Mouse (Mus musculus): ENCODE measurements around the gene Gm26897. TPM values are rescaled to one million over a fixed set of nuclear protein-coding genes. Genes with fewer than 3 reads are reported as not detected.

Gene Gm26897
- polyA plus RNA-seq, 1 experiment = not detected

- no peak for TF ChIP-seq EP300 (IDR thresholded peaks at IDR 0.05; ENCODE audit: insufficient read depth, low read depth, low read length)
- no peak for TF ChIP-seq POLR2A (IDR thresholded peaks at IDR 0.05; ENCODE audit: insufficient read depth, low read length)
- TF ChIP-seq CTCF (IDR thresholded peaks at IDR 0.05; ENCODE audit: low read depth, low read length) = no peak
- Histone ChIP-seq H3K9ac (ENCODE audit: low read depth, poor library complexity, severe bottlenecking) (no peak overlapping the region), H3K4me1 (ENCODE audit: control insufficient read depth, insufficient read depth, low read length) (peaks cover 2% of the 10 kb centered on the region), H3K27ac (ENCODE audit: insufficient read depth, low read length) (no peak overlapping the region), H3K4me3 (ENCODE audit: low read depth, low read length) (no peak overlapping the region), H3K36me3 (ENCODE audit: control insufficient read depth, insufficient read depth, low read length, poor library complexity, severe bottlenecking) (no peaks in the 10 kb centered on the region), H3K9me3 (replicated peaks; ENCODE audit: control insufficient read depth, insufficient read depth, low read length, poor library complexity, severe bottlenecking) (no peaks in the 10 kb centered on the region), H3K27me3 (ENCODE audit: control insufficient read depth, insufficient read depth, low read length, poor library complexity, severe bottlenecking) (no peaks in the 10 kb centered on the region)
Observed at GRCm38 (mm10) chr5:111740384-111741275, 6.9 kb downstream of the Gm26897 start.

GRCm38 (mm10) chr5:111741352-111741751, 7.6 kb downstream of the Gm26897 start:
- Histone ChIP-seq H3K27ac (ENCODE audit: insufficient read depth, low read length) (no peak overlapping the region), H3K9ac (ENCODE audit: low read depth, poor library complexity, severe bottlenecking) (no peak overlapping the region), H3K9me3 (replicated peaks; ENCODE audit: control insufficient read depth, insufficient read depth, low read length, poor library complexity, severe bottlenecking) (no peaks in the 10 kb centered on the region), H3K4me1 (ENCODE audit: control insufficient read depth, insufficient read depth, low read length) (peaks cover 2% of the 10 kb centered on the region), H3K27me3 (ENCODE audit: control insufficient read depth, insufficient read depth, low read length, poor library complexity, severe bottlenecking) (no peaks in the 10 kb centered on the region), H3K36me3 (ENCODE audit: control insufficient read depth, insufficient read depth, low read length, poor library complexity, severe bottlenecking) (no peaks in the 10 kb centered on the region), H3K4me3 (ENCODE audit: low read depth, low read length) (no peak overlapping the region)
- TF ChIP-seq EP300 (IDR thresholded peaks at IDR 0.05; ENCODE audit: insufficient read depth, low read depth, low read length) (no peak), CTCF (IDR thresholded peaks at IDR 0.05; ENCODE audit: low read depth, low read length) (no peak), POLR2A (IDR thresholded peaks at IDR 0.05; ENCODE audit: insufficient read depth, low read length) (no peak)

- Histone ChIP-seq H3K4me1 (ENCODE audit: control insufficient read depth, insufficient read depth, low read length) (peaks cover 2% of the 10 kb centered on the region), H3K9me3 (replicated peaks; ENCODE audit: control insufficient read depth, insufficient read depth, low read length, poor library complexity, severe bottlenecking) (no peaks in the 10 kb centered on the region), H3K27ac (ENCODE audit: insufficient read depth, low read length) (no peak overlapping the region), H3K27me3 (ENCODE audit: control insufficient read depth, insufficient read depth, low read length, poor library complexity, severe bottlenecking) (no peaks in the 10 kb centered on the region), H3K36me3 (ENCODE audit: control insufficient read depth, insufficient read depth, low read length, poor library complexity, severe bottlenecking) (no peaks in the 10 kb centered on the region), H3K9ac (ENCODE audit: low read depth, poor library complexity, severe bottlenecking) (no peak overlapping the region), H3K4me3 (ENCODE audit: low read depth, low read length) (no peak overlapping the region)
- no peak for TF ChIP-seq EP300 (IDR thresholded peaks at IDR 0.05; ENCODE audit: insufficient read depth, low read depth, low read length)
- no peak for TF ChIP-seq POLR2A (IDR thresholded peaks at IDR 0.05; ENCODE audit: insufficient read depth, low read length)
- no peak for TF ChIP-seq CTCF (IDR thresholded peaks at IDR 0.05; ENCODE audit: low read depth, low read length)
Observed at GRCm38 (mm10) chr5:111742290-111742898, 8.7 kb downstream of the Gm26897 start.

GRCm38 (mm10) chr5:111749599-111749998, 15.9 kb downstream of the Gm26897 start:
- Histone ChIP-seq H3K27ac (ENCODE audit: insufficient read depth, low read length) (no peak overlapping the region), H3K4me3 (ENCODE audit: low read depth, low read length) (no peak overlapping the region), H3K9me3 (replicated peaks; ENCODE audit: control insufficient read depth, insufficient read depth, low read length, poor library complexity, severe bottlenecking) (no peaks in the 10 kb centered on the region), H3K36me3 (ENCODE audit: control insufficient read depth, insufficient read depth, low read length, poor library complexity, severe bottlenecking) (no peaks in the 10 kb centered on the region), H3K9ac (ENCODE audit: low read depth, poor library complexity, severe bottlenecking) (no peak overlapping the region), H3K27me3 (ENCODE audit: control insufficient read depth, insufficient read depth, low read length, poor library complexity, severe bottlenecking) (no peaks in the 10 kb centered on the region), H3K4me1 (ENCODE audit: control insufficient read depth, insufficient read depth, low read length) (no peaks in the 10 kb centered on the region)
- TF ChIP-seq EP300 (IDR thresholded peaks at IDR 0.05; ENCODE audit: insufficient read depth, low read depth, low read length) = no peak
- TF ChIP-seq CTCF (IDR thresholded peaks at IDR 0.05; ENCODE audit: low read depth, low read length) = no peak
- TF ChIP-seq POLR2A (IDR thresholded peaks at IDR 0.05; ENCODE audit: insufficient read depth, low read length) = no peak

- H3K36me3 ChIP-seq (ENCODE audit: control insufficient read depth, insufficient read depth, low read length, poor library complexity, severe bottlenecking) = no peaks in the 10 kb centered on the region
- no peaks in the 10 kb centered on the region for H3K27me3 ChIP-seq (ENCODE audit: control insufficient read depth, insufficient read depth, low read length, poor library complexity, severe bottlenecking)
- H3K4me3 ChIP-seq (ENCODE audit: low read depth, low read length) = no peak overlapping the region
- TF ChIP-seq EP300 (IDR thresholded peaks at IDR 0.05; ENCODE audit: insufficient read depth, low read depth, low read length) = no peak
- no peak for TF ChIP-seq CTCF (IDR thresholded peaks at IDR 0.05; ENCODE audit: low read depth, low read length)
- no peaks in the 10 kb centered on the region for H3K9me3 ChIP-seq (replicated peaks; ENCODE audit: control insufficient read depth, insufficient read depth, low read length, poor library complexity, severe bottlenecking)
- no peak overlapping the region for H3K27ac ChIP-seq (ENCODE audit: insufficient read depth, low read length)
- H3K9ac ChIP-seq (ENCODE audit: low read depth, poor library complexity, severe bottlenecking) = no peak overlapping the region
- H3K4me1 ChIP-seq (ENCODE audit: control insufficient read depth, insufficient read depth, low read length) = no peaks in the 10 kb centered on the region
Observed at GRCm38 (mm10) chr5:111750092-111750491, 16.4 kb downstream of the Gm26897 start.
